Mouse (Mus musculus): Measurements from ENCODE around the gene Cbr4. TPM values are rescaled to one million over a fixed set of nuclear protein-coding genes. Genes with fewer than 3 reads are reported as not detected.
A peak's percentile ranks its signal among the peaks of the same experiment; 100 is the strongest.

Cbr4 gene
- 31.4 TPM for polyA plus RNA-seq (2021)

- CTCF ChIA-PET = interaction anchor here (0.7 kb wide), 1 partner anchor 1210 kb away, joined by 3 read pairs; no protein-coding TSS in a partner anchor
- peak; percentile 82 for ATAC-seq
- TF ChIP-seq CTCF (IDR thresholded peaks at IDR 0.05) = no peak
- in situ Hi-C loops (cut with MboI; ENCODE audit: low pct_unique_long_range_greater_than_20kb) = no loop called here
- no peak for DNase-seq (ENCODE audit: low read depth, low spot score)
- POLR2A ChIA-PET = interaction anchor here (0.7 to 1.5 kb wide), 2 partner anchors 9 to 13 kb away, joined by 3 to 4 read pairs; no protein-coding TSS in a partner anchor
- H3K27me3 ChIP-seq = no peaks in the 10 kb centered on the region
Observed at GRCm38 (mm10) chr8:61487597-61488156, at the start of gene Cbr4. TSS of gene Cbr4 (plus strand) at chr8:61487734.

DNA sequence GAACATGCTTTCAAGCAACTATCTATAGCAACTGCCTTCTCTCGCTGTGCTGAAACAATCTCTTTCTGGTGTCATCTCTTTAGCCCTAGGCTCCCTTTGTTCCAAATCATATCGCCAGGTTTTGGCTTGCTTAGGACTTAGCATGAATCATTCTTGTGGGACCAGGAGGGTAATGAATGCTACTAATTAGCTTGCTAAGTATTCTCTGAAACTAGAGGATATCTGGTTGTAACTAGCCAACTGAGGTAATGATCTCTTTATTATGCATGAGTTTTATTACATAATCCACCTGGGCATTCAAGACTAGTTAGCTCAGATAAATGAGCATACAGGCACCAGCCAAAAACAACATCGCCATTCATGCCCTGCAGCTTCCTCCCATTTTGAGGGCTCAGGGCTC lies 44.5 kb upstream of the Cbr4 start:
- DNase-seq (ENCODE audit: low read depth, low spot score) (peak; percentile 65), ATAC-seq (peak; percentile 57)
- ChIA-PET POLR2A (no interaction called here), CTCF (no interaction called here)
- TF ChIP-seq CTCF (IDR thresholded peaks at IDR 0.05) = no peak
- no peaks in the 10 kb centered on the region for H3K27me3 ChIP-seq
- in situ Hi-C loops (cut with MboI; ENCODE audit: low pct_unique_long_range_greater_than_20kb) = no loop called here

GRCm38 (mm10) chr8:61444358-61444757 lies 43.2 kb upstream of the Cbr4 start:
- in situ Hi-C loops (cut with MboI; ENCODE audit: low pct_unique_long_range_greater_than_20kb) = no loop called here
- ATAC-seq = no peak

GRCm38 (mm10) chr8:61446329-61446728 lies 41.2 kb upstream of the Cbr4 start:
- CTCF ChIA-PET = no interaction called here
- no peak for ATAC-seq
- DNase-seq (ENCODE audit: low read depth, low spot score) = no peak
- no peaks in the 10 kb centered on the region for H3K27me3 ChIP-seq
- no peak for TF ChIP-seq CTCF (IDR thresholded peaks at IDR 0.05)
- POLR2A ChIA-PET = no interaction called here
- in situ Hi-C loops (cut with MboI; ENCODE audit: low pct_unique_long_range_greater_than_20kb) = no loop called here

More at GRCm38 (mm10) chr8:61444358-61444757, 43.2 kb upstream of the Cbr4 start:
- ChIA-PET POLR2A (no interaction called here), CTCF (interaction anchor here (1.2 kb wide), 1 partner anchor 11 kb away, joined by 3 read pairs; no protein-coding TSS in a partner anchor)
- no peaks in the 10 kb centered on the region for H3K27me3 ChIP-seq
- TF ChIP-seq CTCF (IDR thresholded peaks at IDR 0.05) = no peak
- DNase-seq (ENCODE audit: low read depth, low spot score) = no peak

DNA sequence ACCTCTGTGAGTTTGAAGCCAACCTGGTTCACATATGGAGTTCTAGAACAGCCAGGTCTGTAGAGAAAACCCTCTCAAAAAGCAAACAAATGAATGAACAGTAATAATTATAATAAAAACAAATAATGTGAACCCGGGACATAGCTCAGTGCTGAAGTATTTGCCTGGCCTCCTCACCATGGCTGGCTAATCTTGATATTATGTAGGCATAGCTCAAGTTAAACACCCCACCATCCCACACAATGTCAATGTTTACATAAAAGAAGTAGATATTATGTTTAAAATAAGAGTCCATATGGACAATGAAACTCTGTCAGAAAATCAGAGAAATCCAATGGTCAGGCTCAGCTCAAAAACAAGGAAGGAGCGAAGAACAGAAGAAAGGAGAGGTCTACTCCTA lies 39.4 kb upstream of the Cbr4 start:
- ATAC-seq (no peak), DNase-seq (ENCODE audit: low read depth, low spot score) (no peak)
- in situ Hi-C loops (cut with MboI; ENCODE audit: low pct_unique_long_range_greater_than_20kb) = no loop called here
- POLR2A ChIA-PET = interaction anchor here (0.7 kb wide), 1 partner anchor 15 kb away, joined by 4 read pairs; no protein-coding TSS in a partner anchor
- CTCF ChIA-PET = interaction anchor here (1.3 kb wide), 2 partner anchors 15 to 17 kb away, joined by 3 read pairs; no protein-coding TSS in a partner anchor
- no peak for TF ChIP-seq CTCF (IDR thresholded peaks at IDR 0.05)
- peaks cover 4% of the 10 kb centered on the region for H3K27me3 ChIP-seq

- in situ Hi-C loops (cut with MboI; ENCODE audit: low pct_unique_long_range_greater_than_20kb) = no loop called here
- H3K27me3 ChIP-seq = peaks cover 4% of the 10 kb centered on the region
- TF ChIP-seq CTCF (IDR thresholded peaks at IDR 0.05) = no peak
- no peak for DNase-seq (ENCODE audit: low read depth, low spot score)
- ChIA-PET CTCF (interaction anchor here (1.0 to 1.3 kb wide), 4 partner anchors 10 to 28 kb away, joined by 3 to 7 read pairs (median 4); no protein-coding TSS in a partner anchor), POLR2A (interaction anchor here (0.6 to 0.7 kb wide), 3 partner anchors 16 to 189 kb away, joined by 4 to 8 read pairs (median 7); no protein-coding TSS in a partner anchor)
- ATAC-seq = no peak
Observed at GRCm38 (mm10) chr8:61448881-61449280, 38.7 kb upstream of the Cbr4 start.

DNA sequence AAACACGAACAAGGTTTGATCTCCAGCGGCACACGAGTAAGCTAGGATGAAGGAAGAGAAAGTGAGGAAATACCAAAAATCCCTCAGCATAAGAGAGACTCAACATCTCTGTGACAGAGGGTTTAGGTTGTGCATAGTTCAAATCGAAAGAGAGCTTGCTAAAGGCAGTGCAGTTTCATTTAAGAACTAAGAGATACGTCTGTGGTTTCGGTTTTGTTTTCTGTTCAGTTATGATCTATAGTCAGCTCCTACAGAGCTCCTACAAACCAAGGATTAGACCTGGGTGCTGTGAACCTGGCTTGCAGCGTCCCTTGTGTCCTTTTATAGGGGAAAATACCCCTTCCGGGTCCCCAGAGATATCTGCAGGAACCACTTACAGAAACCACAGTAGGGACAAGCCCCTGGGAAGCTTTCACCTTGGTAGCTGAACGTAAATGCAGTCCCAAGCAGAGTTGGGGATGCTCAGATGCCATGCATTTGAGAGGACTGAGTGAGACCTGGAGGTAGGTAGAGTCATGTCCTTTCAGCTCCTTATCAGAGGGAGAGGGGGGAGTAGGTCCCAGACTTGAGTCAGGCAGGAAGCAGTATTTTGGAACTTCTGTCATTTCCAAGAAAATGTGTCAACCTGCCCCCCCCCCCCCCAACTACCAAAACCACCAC lies 36.5 kb upstream of the Cbr4 start:
- ChIA-PET CTCF (interaction anchor here (0.9 to 1.2 kb wide), 2 partner anchors 10 to 17 kb away, joined by 3 read pairs; no protein-coding TSS in a partner anchor), POLR2A (interaction anchor here (0.6 kb wide), 2 partner anchors 743 to 781 kb away, joined by 3 to 4 read pairs; no protein-coding TSS in a partner anchor)
- ATAC-seq (no peak), DNase-seq (ENCODE audit: low read depth, low spot score) (no peak)
- in situ Hi-C loops (cut with MboI; ENCODE audit: low pct_unique_long_range_greater_than_20kb) = no loop called here
- no peak for TF ChIP-seq CTCF (IDR thresholded peaks at IDR 0.05)
- peaks cover 4% of the 10 kb centered on the region for H3K27me3 ChIP-seq

- CTCF ChIA-PET = interaction anchor here (0.9 to 1.2 kb wide), 2 partner anchors 9 to 17 kb away, joined by 3 read pairs; no protein-coding TSS in a partner anchor
- no peak for TF ChIP-seq CTCF (IDR thresholded peaks at IDR 0.05)
- ATAC-seq = no peak
- in situ Hi-C loops (cut with MboI; ENCODE audit: low pct_unique_long_range_greater_than_20kb) = no loop called here
- POLR2A ChIA-PET = interaction anchor here (0.6 kb wide), 2 partner anchors 743 to 782 kb away, joined by 3 to 4 read pairs; no protein-coding TSS in a partner anchor
- DNase-seq (ENCODE audit: low read depth, low spot score) = no peak
- H3K27me3 ChIP-seq = peaks cover 4% of the 10 kb centered on the region
Observed at GRCm38 (mm10) chr8:61451721-61452337, 35.7 kb upstream of the Cbr4 start.

DNA sequence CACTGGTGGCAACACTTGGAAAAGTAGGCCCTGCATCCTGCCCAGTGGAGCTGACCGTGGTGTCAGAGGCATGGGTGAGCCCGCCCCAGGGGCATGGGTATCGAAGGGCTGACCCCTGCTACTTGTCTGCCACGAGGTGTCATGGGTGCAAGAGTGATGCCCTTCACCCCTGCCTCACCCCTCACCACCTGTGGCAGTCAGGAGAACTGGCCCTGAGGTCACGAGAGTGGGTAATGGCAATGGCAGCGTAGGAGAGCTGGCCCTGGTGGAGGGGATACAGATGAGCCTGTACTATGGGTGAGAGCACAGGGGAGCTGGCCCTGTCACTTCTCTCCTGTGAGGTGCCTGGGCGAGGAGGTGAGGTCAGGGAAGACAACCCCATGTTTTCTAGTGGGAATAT lies 27.8 kb upstream of the Cbr4 start:
- TF ChIP-seq CTCF (IDR thresholded peaks at IDR 0.05) = no peak
- DNase-seq (ENCODE audit: low read depth, low spot score) = no peak
- CTCF ChIA-PET = no interaction called here
- in situ Hi-C loops (cut with MboI; ENCODE audit: low pct_unique_long_range_greater_than_20kb) = no loop called here
- peaks cover 5% of the 10 kb centered on the region for H3K27me3 ChIP-seq
- no peak for ATAC-seq
- POLR2A ChIA-PET = no interaction called here

DNA sequence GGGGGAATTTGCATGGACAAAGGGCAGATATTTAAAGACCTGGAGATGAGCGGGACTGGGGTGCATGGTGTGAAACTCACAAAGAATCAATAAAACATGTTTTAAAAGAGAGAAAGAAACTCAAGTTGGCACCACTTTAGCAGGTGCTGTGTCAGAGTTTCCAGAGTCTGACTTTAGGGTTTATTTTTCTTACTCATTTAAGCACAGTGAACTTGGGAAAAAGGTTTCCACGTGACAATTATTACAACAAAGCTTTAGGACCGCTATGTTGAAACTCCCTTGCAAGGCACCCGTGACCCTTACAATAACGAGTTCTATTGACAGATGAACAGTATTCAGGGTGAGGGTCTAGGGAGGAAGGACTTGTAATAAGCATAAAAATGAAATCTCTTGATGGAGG lies 25.3 kb upstream of the Cbr4 start:
- in situ Hi-C loops (cut with MboI; ENCODE audit: low pct_unique_long_range_greater_than_20kb) = no loop called here
- no peak for ATAC-seq
- POLR2A ChIA-PET = no interaction called here

More for the DNA sequence above, 25.3 kb upstream of the Cbr4 start:
- peaks cover 5% of the 10 kb centered on the region for H3K27me3 ChIP-seq
- no peak for DNase-seq (ENCODE audit: low read depth, low spot score)
- CTCF ChIA-PET = interaction anchor here (1.3 kb wide), 1 partner anchor 14 kb away, joined by 3 read pairs; no protein-coding TSS in a partner anchor
- no peak for TF ChIP-seq CTCF (IDR thresholded peaks at IDR 0.05)

All from Patski (cell line).